ENCODE assay signal across 23 mouse cellular contexts in the genomic region with DNA sequence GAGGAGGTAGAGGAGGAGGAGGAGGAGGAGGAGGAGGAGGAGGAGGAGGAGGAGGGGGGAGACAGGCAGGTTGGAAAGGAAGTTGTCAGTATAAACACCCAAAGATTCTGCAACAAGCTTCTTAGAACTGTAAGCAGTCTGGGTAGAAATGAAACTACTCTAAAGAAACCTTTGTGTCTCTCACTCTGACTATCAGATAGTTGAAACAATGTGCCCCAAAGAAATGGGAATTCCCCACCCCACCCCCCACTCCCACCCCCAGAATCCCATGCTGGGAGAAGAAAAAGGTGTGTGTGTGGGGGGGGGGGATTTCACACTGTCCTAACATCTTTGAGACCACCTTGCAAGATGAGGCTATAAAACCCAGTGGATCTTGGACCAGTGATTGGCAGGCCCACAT.
A peak's percentile ranks its signal among the peaks of the same experiment; 100 is the strongest.
DNase-seq lines count a peak whose midpoint lies in the region; ATAC-seq and TF ChIP-seq lines count a peak whose summit lies in the region.
"Had no signal": no experiment of that assay in that cellular context is flagged by ENCODE, and none has a peak within 500 bp of the region (broad histone marks: within the 10 kb centered on the region; RNA-seq: fewer than 3 reads in every experiment).

No protein-coding gene starts in this region.

- H3K9me3 ChIP-seq in liver, embryonic 11.5 days (ENCODE audit: control insufficient read depth, low read length) = no peaks in the 10 kb centered on the region
- H3K9me3 ChIP-seq in megakaryocyte, embryonic 14.5 days = peaks cover 11% of the 10 kb centered on the region
- H3K9me3 ChIP-seq in liver, postnatal 0 days (ENCODE audit: low read length) = no peaks in the 10 kb centered on the region
- H3K9me3 ChIP-seq in limb, embryonic 10.5 days (replicated peaks) = no peaks in the 10 kb centered on the region
- H3K9me3 ChIP-seq: embryonic facial prominence, embryonic 12.5 days; embryonic facial prominence, embryonic 15.5 days; hindbrain, embryonic 12.5 days; hindbrain, embryonic 15.5 days had no signal

- H3K27ac ChIP-seq in liver, adult 2 months (replicated peaks; ENCODE audit: insufficient read depth, low read depth, low read length) = peak overlapping the region; percentile 68
- no peak overlapping the region for H3K27ac ChIP-seq in liver, embryonic 11.5 days (ENCODE audit: low read depth, low read length)
- H3K27ac ChIP-seq in liver, postnatal 0 days (ENCODE audit: low read depth) = peak overlapping the region; percentile 85
- H3K27ac ChIP-seq in limb, embryonic 10.5 days = no peak overlapping the region
- H3K27ac ChIP-seq: embryonic facial prominence, embryonic 12.5 days; embryonic facial prominence, embryonic 15.5 days; gastrocnemius, adult 2 months; hindbrain, embryonic 12.5 days; hindbrain, embryonic 15.5 days had no signal

- no peak overlapping the region for H3K4me3 ChIP-seq in liver, adult 2 months (ENCODE audit: insufficient read depth, low read depth, low read length)
- no peak overlapping the region for H3K4me3 ChIP-seq in liver, embryonic 11.5 days (ENCODE audit: low read depth, low read length)
- H3K4me3 ChIP-seq in megakaryocyte, embryonic 14.5 days (replicated peaks) = peak overlapping the region; percentile 31
- no peak overlapping the region for H3K4me3 ChIP-seq in liver, postnatal 0 days (ENCODE audit: low read depth, low read length)
- no peak overlapping the region for H3K4me3 ChIP-seq in limb, embryonic 10.5 days
- H3K4me3 ChIP-seq: embryonic facial prominence, embryonic 12.5 days; embryonic facial prominence, embryonic 15.5 days; gastrocnemius, adult 2 months; hindbrain, embryonic 12.5 days; hindbrain, embryonic 15.5 days had no signal

- ATAC-seq in liver, embryonic 11.5 days (replicated peaks; ENCODE audit: low FRiP score) = no peak
- ATAC-seq in megakaryocyte, adult 5-6 weeks (ENCODE audit: poor library complexity, severe bottlenecking) = no peak
- no peak for ATAC-seq in liver, postnatal 0 days
- ATAC-seq: forebrain, embryonic 14.5 days; forebrain, postnatal 0 days; Patski had no signal

- TF ChIP-seq CTCF in liver, adult 2 months (IDR thresholded peaks at IDR 0.05; ENCODE audit: low read depth, low read length) = no peak
- no peak for TF ChIP-seq CTCF in liver, postnatal 0 days (IDR thresholded peaks at IDR 0.05; ENCODE audit: low read depth)

- peaks cover 25% of the 10 kb centered on the region; the same call in 1 of the 2 replicates for H3K79me2 ChIP-seq in liver, adult 2 months (ENCODE audit: control insufficient read depth, insufficient read depth, low read length)

- TF ChIP-seq POLR2A in liver, adult 2 months (IDR thresholded peaks at IDR 0.05; ENCODE audit: extremely low read depth, insufficient read depth, low read length) = no peak

- DNase-seq in liver, adult 2 months (ENCODE audit: extremely low read depth, low read depth, low spot score) = no peak
- DNase-seq in liver, embryonic 11.5 days (ENCODE audit: low spot score) = no peak
- DNase-seq in liver, postnatal 0 days = no peak
- DNase-seq in limb, embryonic 10.5 days (ENCODE audit: low spot score) = no peak
- DNase-seq: adrenal gland, adult 2 months; adrenal gland, postnatal 14 days; cerebellum, adult 11 months; cerebellum, adult 2 months; cerebellum, adult 9-11 months; cerebellum, postnatal 25 days; forebrain, postnatal 0 days; gastrocnemius, adult 2 months; gastrocnemius, postnatal 14 days; heart, adult 11 months had no signal

- H3K36me3 ChIP-seq in liver, adult 2 months (ENCODE audit: control insufficient read depth, insufficient read depth, low read length) = peaks cover 7% of the 10 kb centered on the region
- H3K36me3 ChIP-seq in liver, embryonic 11.5 days (ENCODE audit: control insufficient read depth, insufficient read depth, low read length) = no peaks in the 10 kb centered on the region; the same call in 1 of the 2 replicates
- H3K36me3 ChIP-seq in megakaryocyte, embryonic 14.5 days (replicated peaks; ENCODE audit: low read length) = peaks cover 57% of the 10 kb centered on the region
- no peaks in the 10 kb centered on the region for H3K36me3 ChIP-seq in liver, postnatal 0 days (replicated peaks; ENCODE audit: insufficient read depth, low read length)
- H3K36me3 ChIP-seq in limb, embryonic 10.5 days = no peaks in the 10 kb centered on the region
- H3K36me3 ChIP-seq: embryonic facial prominence, embryonic 12.5 days; embryonic facial prominence, embryonic 15.5 days; hindbrain, embryonic 12.5 days; hindbrain, embryonic 15.5 days had no signal

- peak overlapping the region; percentile 24 for H3K9ac ChIP-seq in liver, adult 2 months (ENCODE audit: low read depth, low read length)
- H3K9ac ChIP-seq in liver, embryonic 11.5 days (ENCODE audit: low read depth, low read length) = no peak overlapping the region
- no peak overlapping the region for H3K9ac ChIP-seq in liver, postnatal 0 days (replicated peaks)
- H3K9ac ChIP-seq: embryonic facial prominence, embryonic 12.5 days; embryonic facial prominence, embryonic 15.5 days; forebrain, postnatal 0 days; hindbrain, embryonic 12.5 days; hindbrain, embryonic 15.5 days had no signal

- H3K27me3 ChIP-seq in liver, adult 2 months (ENCODE audit: control insufficient read depth, insufficient read depth, low read length) = no peaks in the 10 kb centered on the region
- H3K27me3 ChIP-seq in liver, embryonic 11.5 days (replicated peaks; ENCODE audit: control insufficient read depth, insufficient read depth, low read length) = no peaks in the 10 kb centered on the region
- H3K27me3 ChIP-seq in megakaryocyte, embryonic 14.5 days (replicated peaks) = no peaks in the 10 kb centered on the region
- no peaks in the 10 kb centered on the region for H3K27me3 ChIP-seq in liver, postnatal 0 days (ENCODE audit: insufficient read depth, low read length)
- H3K27me3 ChIP-seq in limb, embryonic 10.5 days (ENCODE audit: low read depth, poor library complexity, severe bottlenecking) = no peaks in the 10 kb centered on the region
- H3K27me3 ChIP-seq: embryonic facial prominence, embryonic 12.5 days; embryonic facial prominence, embryonic 15.5 days; hindbrain, embryonic 12.5 days; hindbrain, embryonic 15.5 days; Patski had no signal

- no peak overlapping the region for H3K4me2 ChIP-seq in liver, embryonic 11.5 days
- peak overlapping the region; percentile 27; the same call in 1 of the 2 replicates for H3K4me2 ChIP-seq in liver, postnatal 0 days (ENCODE audit: low read depth, low read length)
- H3K4me2 ChIP-seq: embryonic facial prominence, embryonic 12.5 days; embryonic facial prominence, embryonic 15.5 days; heart, embryonic 11.5 days; hindbrain, embryonic 12.5 days; hindbrain, embryonic 15.5 days had no signal

- peaks cover 36% of the 10 kb centered on the region for H3K4me1 ChIP-seq in liver, adult 2 months (ENCODE audit: control insufficient read depth, insufficient read depth, low read length)
- H3K4me1 ChIP-seq in liver, embryonic 11.5 days (replicated peaks; ENCODE audit: control insufficient read depth, insufficient read depth, low read length) = peaks cover 12% of the 10 kb centered on the region; the same call in 1 of the 2 replicates
- peaks cover 81% of the 10 kb centered on the region for H3K4me1 ChIP-seq in megakaryocyte, embryonic 14.5 days
- H3K4me1 ChIP-seq in liver, postnatal 0 days (ENCODE audit: insufficient read depth) = peaks cover 9% of the 10 kb centered on the region
- H3K4me1 ChIP-seq in limb, embryonic 10.5 days = 0 out of 2 replicates have a peak, but pooled peaks cover 3% of the 10 kb centered on the region
- H3K4me1 ChIP-seq: embryonic facial prominence, embryonic 12.5 days; embryonic facial prominence, embryonic 15.5 days; hindbrain, embryonic 15.5 days had no signal

- no peak for TF ChIP-seq EP300 in liver, postnatal 0 days (IDR thresholded peaks at IDR 0.05; ENCODE audit: low read depth)

Comparison
In these comparisons a context has a peak if more than half of its experiments do, and no peak if none do; other contexts are left out.
1. H3K27ac ChIP-seq: peak in liver, adult 2 months (single experiment) and liver, postnatal 0 days (single experiment); none in liver, embryonic 11.5 days (single experiment) and limb, embryonic 10.5 days (single experiment).